Mouse (Mus musculus) stomach, postnatal 0 days (tissue): ENCODE results near the gene Chd9.

Experiments
- CTCF ChIP-seq: IDR thresholded peaks from 2 replicates; pipeline ENCODE4 v1.5.1; 2016; ENCODE audit warnings: antibody characterized with exemption, low read depth, mild to moderate bottlenecking, moderate library complexity
- EP300 ChIP-seq: optimal IDR thresholded peaks from 2 replicates; pipeline ENCODE3; 2016; ENCODE audit warnings: antibody characterized with exemption

GRCm38 (mm10) chr8:90844179-90844967 is 16.2 kb downstream of the Chd9 start:
- TF ChIP-seq CTCF (no peak), EP300 (no peak)
